Mouse (Mus musculus) neural tube, embryonic 10.5 days (tissue): ENCODE measurements at regions not wholly inside any gene's neighbourhood (a gene's known extent, or its start where the extent isn't known, plus 50 kb on each side); places are given as distances from the start of the nearest gene placed in this dataset.

Experiments
- DNase-seq: peaks from one replicate; pipeline ENCODE4 v3.0.0-alpha.2; 2017; ENCODE audit warnings: low spot score; ENCODE audit errors: extremely low spot score

- no peak for DNase-seq
Observed at GRCm38 (mm10) chr2:178710001-178710400, 279.7 kb downstream of the Cdh26 start.

DNA sequence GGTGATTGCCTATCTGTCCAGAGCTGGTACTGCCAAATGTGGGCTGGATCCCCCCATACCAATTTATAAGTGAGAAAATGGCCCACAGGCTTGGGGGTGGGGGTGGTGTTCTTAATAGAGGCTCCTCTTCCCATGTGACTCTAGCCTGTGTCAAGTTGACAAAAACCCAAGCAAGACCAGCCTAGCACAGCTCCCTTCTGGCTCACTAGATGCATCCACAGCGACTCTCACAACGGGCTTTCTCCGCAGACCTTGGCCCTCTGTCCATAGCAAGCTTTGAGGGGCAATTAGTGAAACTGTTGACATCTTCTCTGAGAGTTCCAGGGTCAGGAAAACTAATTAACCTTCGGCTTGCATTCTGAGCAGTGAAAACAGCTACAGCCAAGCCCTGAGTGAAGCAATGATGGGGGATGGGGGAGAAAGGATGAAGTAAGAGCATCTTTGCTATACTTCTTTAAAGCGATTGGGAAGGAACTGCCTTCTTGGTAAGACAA, 281.3 kb downstream of the Cdh26 start:
- no peak for DNase-seq

GRCm38 (mm10) chr2:178712391-178712892, 282.1 kb downstream of the Cdh26 start:
- no peak for DNase-seq

DNA sequence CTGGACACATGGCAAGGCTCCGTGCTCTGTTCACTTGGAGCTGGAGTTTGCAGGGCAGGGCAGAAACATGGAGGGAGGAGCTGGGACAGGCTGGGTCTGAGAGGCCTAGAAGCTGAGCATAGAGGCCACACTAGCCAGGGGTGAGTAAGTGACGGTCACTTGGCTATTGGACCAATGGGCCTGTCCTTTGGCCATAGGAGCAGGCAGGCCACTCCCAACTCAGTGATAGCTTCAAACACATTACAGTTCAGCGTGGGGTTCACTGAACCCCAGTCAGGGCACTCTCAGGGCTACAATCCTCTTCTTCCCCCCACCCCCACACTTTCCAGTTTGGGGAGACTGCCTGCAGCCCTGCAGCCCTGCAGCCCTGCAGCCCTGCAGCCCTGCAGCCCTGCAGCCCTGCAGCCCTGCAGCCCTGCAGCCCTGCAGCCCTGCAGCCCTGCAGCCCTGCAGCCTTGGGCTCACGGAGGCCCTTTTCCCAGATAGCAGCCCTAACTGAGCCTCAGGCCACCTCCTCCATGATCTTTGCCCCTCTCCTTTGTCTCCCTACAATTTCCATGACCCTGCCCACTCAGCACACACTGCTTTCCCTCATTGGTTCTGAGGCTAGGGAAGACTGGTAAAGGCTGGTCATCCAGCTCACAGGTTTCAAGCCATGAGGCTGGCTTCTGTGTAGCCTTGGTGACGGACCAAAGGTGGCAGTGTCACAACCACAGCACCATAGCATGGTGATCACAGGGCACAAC, 285.3 kb downstream of the Cdh26 start:
- DNase-seq = no peak

DNA sequence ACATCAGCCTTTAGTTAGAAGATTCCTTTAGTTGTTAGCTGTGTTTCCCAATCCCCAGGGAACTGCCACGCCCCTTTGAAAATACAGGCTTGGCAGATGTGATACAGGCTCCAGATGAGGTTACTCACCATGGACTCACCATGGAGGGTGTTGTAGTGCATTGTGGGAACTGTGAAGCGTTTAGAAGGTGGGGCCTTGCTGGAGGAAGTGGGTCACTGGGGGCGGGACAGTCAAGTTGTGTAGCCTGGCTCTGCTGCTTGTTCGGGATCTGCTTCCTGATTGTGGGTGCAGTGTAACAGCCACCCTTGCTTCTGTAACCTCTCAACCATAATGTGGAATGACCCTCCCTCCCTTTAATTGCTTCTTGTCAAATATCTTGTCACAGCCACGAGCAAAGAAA, 287.7 kb downstream of the Cdh26 start:
- DNase-seq = no peak

- DNase-seq = no peak
Observed at GRCm38 (mm10) chr2:178723455-178723854, 293.1 kb downstream of the Cdh26 start.

- no peak for DNase-seq
Observed at GRCm38 (mm10) chr2:178724228-178724627, 293.9 kb downstream of the Cdh26 start.

DNA sequence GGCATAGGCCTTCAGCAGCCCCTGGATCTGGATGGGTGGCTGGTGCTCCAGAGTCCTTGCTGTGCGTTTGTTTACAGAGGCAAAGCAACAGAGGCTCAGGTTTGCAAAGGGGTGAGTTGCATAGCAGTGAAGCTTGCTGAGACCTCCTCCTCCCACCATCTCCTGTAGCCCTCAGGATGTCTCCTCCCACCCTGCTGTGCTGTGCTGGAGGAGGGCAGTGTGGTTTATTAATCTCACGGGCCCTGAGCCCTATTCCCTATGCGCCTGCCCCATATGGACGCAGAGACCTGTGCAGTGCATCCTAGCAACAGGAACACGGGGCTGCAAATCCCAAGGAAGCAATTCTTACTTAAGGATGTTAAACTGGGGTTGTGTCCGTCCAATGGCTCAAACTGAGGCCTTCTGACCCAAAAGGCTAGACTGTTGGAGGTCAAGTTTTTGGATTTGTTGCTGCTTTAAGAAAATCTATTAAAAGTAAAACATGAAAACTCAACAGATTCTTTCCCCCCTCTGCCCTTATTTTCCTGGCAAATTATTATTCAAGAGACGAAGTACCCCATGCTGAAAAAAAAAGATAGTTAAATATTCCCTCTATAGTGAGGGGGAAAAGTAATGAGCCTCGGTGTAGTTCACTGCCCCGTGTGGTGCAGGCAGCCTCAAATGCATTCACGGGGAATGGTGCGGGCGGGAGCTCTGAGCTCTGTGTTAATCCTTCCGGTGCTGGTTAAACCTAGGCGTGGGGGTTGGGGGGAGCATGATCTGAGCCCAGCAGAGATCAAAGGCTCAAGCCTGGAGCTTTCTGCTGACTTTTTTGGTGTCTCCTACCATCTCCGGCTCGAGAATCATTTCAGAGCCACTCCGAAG, 297.8 kb downstream of the Cdh26 start:
- DNase-seq = no peak

DNA sequence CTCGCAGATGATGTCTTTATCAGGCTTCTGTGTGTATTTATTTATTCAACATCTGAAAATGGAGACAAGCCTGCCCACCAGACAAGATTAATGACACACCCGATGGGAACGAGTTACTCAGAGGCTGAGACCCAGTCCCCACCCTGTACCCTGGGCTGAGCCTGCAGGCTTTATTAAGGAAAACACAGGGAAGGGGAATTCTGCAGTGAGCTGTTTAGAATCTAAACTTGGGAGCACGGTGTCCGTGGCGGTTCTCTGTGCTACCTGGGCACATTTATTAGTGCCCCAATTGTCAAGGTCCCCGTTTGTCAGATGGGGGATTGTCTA, 298.4 kb downstream of the Cdh26 start:
- peak; percentile 41 for DNase-seq

GRCm38 (mm10) chr2:178735099-178735498, 304.8 kb downstream of the Cdh26 start:
- peak; percentile 45 for DNase-seq

GRCm38 (mm10) chr2:178744617-178745016, 314.3 kb downstream of the Cdh26 start:
- no peak for DNase-seq

GRCm38 (mm10) chr2:178745296-178746015, 315.1 kb downstream of the Cdh26 start:
- DNase-seq = no peak

DNA sequence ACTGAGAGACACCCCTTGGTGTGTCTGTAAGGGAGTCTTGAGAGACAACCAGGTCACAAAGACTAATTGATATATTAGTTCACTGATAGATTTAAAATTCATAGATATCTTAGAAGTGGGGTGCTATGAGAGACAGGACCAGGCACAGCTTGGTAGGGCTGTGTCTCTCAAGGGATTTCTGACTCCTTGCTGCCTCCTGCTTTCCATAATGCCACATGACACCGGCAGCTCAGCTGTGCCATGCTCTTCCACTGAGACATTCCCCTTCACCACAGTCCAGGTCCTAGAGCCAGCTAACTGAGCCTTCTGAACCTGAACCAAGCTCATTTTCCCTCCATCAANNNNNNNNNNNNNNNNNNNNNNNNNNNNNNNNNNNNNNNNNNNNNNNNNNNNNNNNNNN, 320.9 kb downstream of the Cdh26 start:
- no peak for DNase-seq

GRCm38 (mm10) chr2:178758366-178758765, 328.0 kb downstream of the Cdh26 start:
- DNase-seq = peak; percentile 79

GRCm38 (mm10) chr2:178768526-178768925, 338.2 kb downstream of the Cdh26 start:
- no peak for DNase-seq

- DNase-seq = no peak
Observed at GRCm38 (mm10) chr2:178769001-178769400, 338.7 kb downstream of the Cdh26 start.

DNA sequence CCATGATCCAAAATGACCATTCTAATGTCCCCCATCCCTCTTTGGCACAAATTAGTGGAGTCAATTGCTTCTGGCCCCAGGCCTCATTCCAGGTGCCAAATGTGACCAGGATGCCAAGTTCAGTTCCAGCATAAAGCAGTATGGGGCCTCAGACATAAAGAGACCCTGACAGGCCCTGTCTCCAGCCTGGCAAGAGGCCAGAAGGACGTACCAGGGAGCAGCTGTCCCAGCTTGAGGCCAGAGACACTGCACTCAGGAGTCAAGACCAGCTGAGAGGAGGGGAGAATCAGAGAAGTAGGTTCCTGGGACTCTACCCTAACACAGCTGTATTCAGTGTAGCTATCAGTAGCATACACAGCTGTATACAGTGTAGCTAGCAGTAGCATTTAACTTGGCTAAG, 341.1 kb downstream of the Cdh26 start:
- no peak for DNase-seq

DNA sequence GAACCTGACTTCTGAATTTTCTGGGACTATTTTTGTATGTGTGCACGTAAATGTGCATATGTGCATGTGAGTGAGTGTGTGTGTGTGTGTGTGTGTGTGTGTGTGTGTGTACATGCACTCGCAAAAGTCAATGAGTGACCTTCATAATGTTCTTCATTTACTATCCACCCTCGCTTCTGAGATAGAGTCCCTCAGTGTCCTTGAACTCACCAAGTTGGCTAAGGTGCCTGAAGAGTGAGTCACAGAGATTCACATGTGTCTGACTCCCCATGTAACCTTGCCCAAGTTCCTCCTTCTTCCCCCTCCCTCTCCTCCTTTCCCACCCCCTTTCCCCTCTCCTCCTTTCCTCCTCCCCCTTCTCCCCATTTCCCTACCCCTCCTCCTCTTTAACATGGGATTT, 341.6 kb downstream of the Cdh26 start:
- no peak for DNase-seq

DNA sequence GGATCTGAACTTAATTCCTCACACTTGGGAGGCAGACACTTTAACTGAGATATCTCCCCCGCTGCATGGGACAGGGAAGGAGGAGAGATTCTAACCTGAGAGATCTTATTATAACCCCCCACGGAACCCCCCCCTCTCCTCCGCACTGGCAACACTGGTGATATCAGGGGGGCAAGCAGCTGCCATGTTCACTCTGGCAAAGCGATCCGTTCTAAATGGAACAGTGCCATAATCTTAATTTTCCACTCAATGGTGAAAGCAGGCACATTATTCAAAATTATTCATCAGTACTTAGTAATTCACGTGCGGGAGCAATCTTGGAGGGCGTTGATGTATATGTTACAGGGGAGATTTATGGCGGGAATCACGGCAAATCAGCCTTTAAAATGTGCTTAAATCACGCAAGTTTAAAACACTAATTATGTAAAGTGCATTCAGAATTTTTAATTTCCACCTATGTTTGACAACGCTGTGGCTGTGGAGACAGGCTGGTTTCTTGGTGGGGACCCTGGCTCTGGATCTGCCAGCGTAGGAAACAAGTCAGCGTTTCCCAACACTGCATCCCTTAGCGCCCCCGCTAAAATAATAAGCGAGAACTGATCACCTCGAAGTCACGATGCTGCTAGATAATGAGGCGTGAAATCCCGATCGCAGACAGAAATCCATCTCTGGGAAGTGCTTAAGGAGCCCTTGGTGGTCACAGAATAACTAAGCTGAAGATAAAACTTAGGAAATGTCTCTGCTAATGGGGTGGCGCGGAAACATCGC, 354.7 kb downstream of the Cdh26 start:
- DNase-seq = no peak

DNA sequence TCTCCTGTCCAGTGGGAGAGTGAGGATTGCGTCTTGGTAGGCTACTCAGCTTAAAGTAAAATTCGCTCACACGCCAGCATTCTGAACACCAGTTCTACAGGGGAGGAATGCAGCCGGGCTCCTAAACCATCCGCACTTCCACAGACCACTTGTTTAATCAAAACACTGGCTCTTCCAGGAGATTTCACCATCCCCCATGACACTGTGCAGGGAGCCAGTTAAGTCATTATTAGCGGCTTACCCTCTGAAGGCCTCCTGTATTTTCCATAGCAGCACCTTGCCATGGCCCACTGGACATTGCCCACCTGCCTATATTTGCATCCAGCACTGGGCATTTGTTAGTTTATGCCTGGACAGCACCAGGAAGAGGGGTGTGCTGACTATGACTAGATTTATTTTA, 355.5 kb downstream of the Cdh26 start:
- DNase-seq = no peak

- peak; percentile 19 for DNase-seq
Observed at GRCm38 (mm10) chr2:178795841-178796240, 365.5 kb downstream of the Cdh26 start.
